Mouse (Mus musculus) forebrain, embryonic 14.5 days (tissue): ENCODE results near the gene Pramel3. TPM values are rescaled to one million over a fixed set of nuclear protein-coding genes. Genes with fewer than 3 reads are reported as not detected.
"Not testable (repeated sequence)": the region's sequence is repeated elsewhere in the genome, so short reads cannot be mapped to it uniquely, and the experiment has no call there.

Experiments used
- ATAC-seq: fragments of 200-750 bp; cut with Nextera tagmentation; 2 replicates; pipeline ENCODE4 v1.8.0; 2017; ENCODE audit warnings: mild to moderate bottlenecking, moderate library complexity
- DNase-seq: peaks from one replicate; pipeline ENCODE4 v3.0.0-alpha.2; 2015; ENCODE audit warnings: low spot score
- H3K27ac ChIP-seq: fragments of 300-500 bp; sonication (generic); 2 replicates; pipeline ENCODE4 v1.5.1; 2014; ENCODE audit warnings: low read depth, mild to moderate bottlenecking, control low read depth, low read length, moderate library complexity
- H3K27me3 ChIP-seq: fragments of 300-500 bp; sonication (generic); replicated peaks from 2 replicates; pipeline ENCODE4 v1.6.1; 2014; ENCODE audit warnings: low read length, control low read depth, mixed read lengths; ENCODE audit not compliant: control insufficient read depth, insufficient read depth
- H3K36me3 ChIP-seq: fragments of 300-500 bp; sonication (generic); 2 replicates; pipeline ENCODE4 v1.6.1; 2014; ENCODE audit warnings: low read length, control low read depth; ENCODE audit not compliant: control insufficient read depth, insufficient read depth
- H3K4me1 ChIP-seq: fragments of 300-500 bp; sonication (generic); 2 replicates; pipeline ENCODE4 v1.6.1; 2014; ENCODE audit warnings: antibody characterized with exemption, low read length, control low read depth; ENCODE audit not compliant: control insufficient read depth, insufficient read depth
- H3K4me2 ChIP-seq: fragments of 300-500 bp; sonication (generic); 2 replicates; pipeline ENCODE4 v1.6.1; 2014; ENCODE audit warnings: mild to moderate bottlenecking, control low read depth, low read length
- H3K4me3 ChIP-seq: fragments of 300-500 bp; sonication (generic); 2 replicates; pipeline ENCODE4 v1.5.1; 2014; ENCODE audit warnings: low read depth, low read length, control low read depth
- H3K9ac ChIP-seq: fragments of 300-500 bp; sonication (generic); 2 replicates; pipeline ENCODE4 v1.6.1; 2014; ENCODE audit warnings: mild to moderate bottlenecking, low read length, control low read depth, moderate library complexity
- H3K9me3 ChIP-seq: fragments of 300-500 bp; sonication (generic); replicated peaks from 2 replicates; pipeline ENCODE4 v1.6.1; 2016; ENCODE audit warnings: low read length, control low read depth, mixed read lengths; ENCODE audit not compliant: control insufficient read depth
- WGBS: fragments of 180-500 bp; shearing (Covaris S2); extraction: QIAGEN DNeasy Blood & Tissue Kit; methylation state at CpG from one replicate; pipeline ENCODE4 v1.1.7; 2014; 5-methylcytosine and 5-hydroxymethylcytosine counted together
- polyA plus RNA-seq: library from polyadenylated mRNA; unstranded; fragments of >200 nt; fragmentation: Nextera tagmentation; extraction: Ambion mirVana; gene quantifications from 2 replicates; pipeline ENCODE4 v1.2.1, GENCODE M21; 2014

The Pramel3 gene
- not detected in 2 replicates for polyA plus RNA-seq

GRCm38 (mm10) chrX:135302007-135302406, at the start of gene Pramel3:
TSS of gene Pramel3 (plus strand) at chrX:135302307.
- DNase-seq, H3K4me3 ChIP-seq, H3K9me3 ChIP-seq, H3K27me3 ChIP-seq, H3K27ac ChIP-seq, H3K4me2 ChIP-seq, H3K4me1 ChIP-seq, H3K9ac ChIP-seq, ATAC-seq, H3K36me3 ChIP-seq: not testable (repeated sequence)
- 97% methylated on average over 14 of the region's 14 CpGs for WGBS

GRCm38 (mm10) chrX:135360685-135361084, 58.6 kb downstream of the Pramel3 start:
- H3K27ac ChIP-seq, H3K4me1 ChIP-seq, H3K9me3 ChIP-seq, H3K36me3 ChIP-seq, H3K4me2 ChIP-seq, H3K4me3 ChIP-seq, DNase-seq, H3K27me3 ChIP-seq, ATAC-seq, H3K9ac ChIP-seq: not testable (repeated sequence)
- WGBS: 29% methylated on average over 2 of the region's 6 CpGs

GRCm38 (mm10) chrX:135361943-135362342, 59.8 kb downstream of the Pramel3 start:
- H3K4me3 ChIP-seq, H3K9me3 ChIP-seq, H3K27me3 ChIP-seq, H3K4me2 ChIP-seq, H3K9ac ChIP-seq, DNase-seq, H3K27ac ChIP-seq, H3K36me3 ChIP-seq, H3K4me1 ChIP-seq, ATAC-seq: not testable (repeated sequence)
- WGBS: no CpG with 5 or more reads among the region's 4 CpGs

Other genes starting within 250 kb of the Pramel3 start
- not detected in 2 replicates for gene Gm15023, start 124.7 kb upstream of the Pramel3 start, polyA plus RNA-seq
- gene Tceal6, start 91.6 kb upstream of the Pramel3 start, polyA plus RNA-seq: 9.0 and 12.8 TPM in 2 replicates
- 0.08 TPM in 1 of 2 replicates, not detected in the other for gene Gm5128, start 71.0 kb downstream of the Pramel3 start, polyA plus RNA-seq
- gene Gm7903, start 131.5 kb downstream of the Pramel3 start, polyA plus RNA-seq: not detected in 2 replicates
- gene AV320801, start 192.3 kb downstream of the Pramel3 start, polyA plus RNA-seq: not detected in 2 replicates